Mouse (Mus musculus) E14TG2a.4 (cell line): ENCODE results near the gene Zdhhc11.
"Not testable (repeated sequence)": the region's sequence is repeated elsewhere in the genome, so short reads cannot be mapped to it uniquely, and the experiment has no call there.

Experiments used
- H3K27me3 ChIP-seq: 2 replicates; pipeline ENCODE4 v1.6.1; 2014; ENCODE audit warnings: low read length, control low read depth; ENCODE audit not compliant: insufficient read depth
- H3K36me3 ChIP-seq: 2 replicates; pipeline ENCODE4 v1.6.1; 2014; ENCODE audit warnings: low read length, control low read depth; ENCODE audit not compliant: insufficient read depth
- H3K4me1 ChIP-seq: replicated peaks from 2 replicates; pipeline ENCODE4 v1.6.1; 2014; ENCODE audit warnings: low read depth, low read length, control low read depth
- H3K4me3 ChIP-seq: replicated peaks from 2 replicates; pipeline ENCODE4 v1.5.1; 2014; ENCODE audit warnings: mild to moderate bottlenecking, low read length
- H3K9me3 ChIP-seq: 2 replicates; pipeline ENCODE4 v1.6.1; 2014; ENCODE audit warnings: low read length, control low read depth
- CTCF ChIP-seq: conservative IDR thresholded peaks from 2 replicates; pipeline ENCODE4 v1.5.1; 2014; ENCODE audit warnings: low read length
- NANOG ChIP-seq: IDR thresholded peaks from 2 replicates; pipeline ENCODE4 v1.6.1; 2014; ENCODE audit warnings: borderline replicate concordance, low read length, mixed read lengths
- POU5F1 ChIP-seq: IDR thresholded peaks from 2 replicates; pipeline ENCODE4 v1.6.1; 2014; ENCODE audit warnings: low read length, borderline replicate concordance

The Zdhhc11 gene

GRCm38 (mm10) chr13:73991267-73991666, 27.6 kb downstream of the Zdhhc11 start:
- Histone ChIP-seq H3K27me3 (no peaks in the 10 kb centered on the region), H3K36me3 (no peaks in the 10 kb centered on the region), H3K4me1 (no peaks in the 10 kb centered on the region), H3K4me3 (no peak overlapping the region), H3K9me3 (no peaks in the 10 kb centered on the region)
- no peak for TF ChIP-seq POU5F1
- no peak for TF ChIP-seq NANOG
- TF ChIP-seq CTCF = no peak

- H3K27me3 ChIP-seq = no peaks in the 10 kb centered on the region
- H3K4me1 ChIP-seq = no peaks in the 10 kb centered on the region
- no peaks in the 10 kb centered on the region for H3K9me3 ChIP-seq
- no peaks in the 10 kb centered on the region for H3K36me3 ChIP-seq
- no peak for TF ChIP-seq POU5F1
- TF ChIP-seq CTCF = no peak
- TF ChIP-seq NANOG = no peak
- H3K4me3 ChIP-seq = no peak overlapping the region
Observed at GRCm38 (mm10) chr13:73996456-73996855, 32.8 kb downstream of the Zdhhc11 start.

GRCm38 (mm10) chr13:74000519-74000918, 36.9 kb downstream of the Zdhhc11 start:
- no peak overlapping the region for H3K4me3 ChIP-seq
- no peaks in the 10 kb centered on the region for H3K9me3 ChIP-seq
- TF ChIP-seq NANOG (no peak), CTCF (no peak), POU5F1 (no peak)
- no peaks in the 10 kb centered on the region for H3K4me1 ChIP-seq
- H3K36me3 ChIP-seq = no peaks in the 10 kb centered on the region
- H3K27me3 ChIP-seq = no peaks in the 10 kb centered on the region

GRCm38 (mm10) chr13:74000961-74001360, 37.3 kb downstream of the Zdhhc11 start:
- H3K4me1 ChIP-seq = no peaks in the 10 kb centered on the region
- TF ChIP-seq POU5F1 (no peak), CTCF (no peak), NANOG (no peak)
- no peaks in the 10 kb centered on the region for H3K9me3 ChIP-seq
- H3K27me3 ChIP-seq = 0 out of 2 replicates have a peak, but pooled peaks cover 3% of the 10 kb centered on the region
- no peak overlapping the region for H3K4me3 ChIP-seq
- H3K36me3 ChIP-seq = no peaks in the 10 kb centered on the region

- no peaks in the 10 kb centered on the region for H3K36me3 ChIP-seq
- no peaks in the 10 kb centered on the region for H3K9me3 ChIP-seq
- H3K27me3 ChIP-seq = peaks cover 7% of the 10 kb centered on the region; the same call in 1 of the 2 replicates
- TF ChIP-seq POU5F1 (no peak), CTCF (no peak), NANOG (no peak)
- H3K4me1 ChIP-seq = no peaks in the 10 kb centered on the region
- H3K4me3 ChIP-seq = no peak overlapping the region
Observed at GRCm38 (mm10) chr13:74001492-74001891, 37.8 kb downstream of the Zdhhc11 start.

- not testable (repeated sequence) for H3K36me3 ChIP-seq, H3K4me3 ChIP-seq, H3K9me3 ChIP-seq
- peaks cover 57% of the 10 kb centered on the region for H3K27me3 ChIP-seq
- peaks cover 25% of the 10 kb centered on the region for H3K4me1 ChIP-seq
Observed at GRCm38 (mm10) chr13:74006881-74007280, 43.2 kb downstream of the Zdhhc11 start.

- H3K4me1 ChIP-seq = peaks cover 25% of the 10 kb centered on the region
- not testable (repeated sequence) for H3K36me3 ChIP-seq, H3K9me3 ChIP-seq
- H3K4me3 ChIP-seq = peak overlapping the region; percentile 84; the same call in 1 of the 2 replicates
- H3K27me3 ChIP-seq = peaks cover 70% of the 10 kb centered on the region
Observed at GRCm38 (mm10) chr13:74008216-74008615, 44.6 kb downstream of the Zdhhc11 start.

GRCm38 (mm10) chr13:74008948-74009718, 45.5 kb downstream of the Zdhhc11 start, which contains the start of gene Tppp:
Tppp (plus strand) TSS chr13:74009407.
- Histone ChIP-seq H3K4me1 (peaks cover 25% of the 10 kb centered on the region), H3K36me3 (no peaks in the 10 kb centered on the region), H3K27me3 (peaks cover 79% of the 10 kb centered on the region), H3K9me3 (no peaks in the 10 kb centered on the region), H3K4me3 (peak within 1 kb of the TSS; percentile 84)
- TF ChIP-seq POU5F1 (no peak), CTCF (no peak), NANOG (no peak)
